Mouse (Mus musculus) megakaryocyte-erythroid progenitor cell, adult 5-6 weeks (primary cell): Measurements from ENCODE around the gene Magix. TPM values are rescaled to one million over a fixed set of nuclear protein-coding genes. Genes with fewer than 3 reads are reported as not detected.

Experiments used
- ATAC-seq: replicated peaks from 2 replicates; pipeline ENCODE4 v1.8.0; 2016; ENCODE audit warnings: mild to moderate bottlenecking, inconsistent platforms; ENCODE audit not compliant: severe bottlenecking, poor library complexity, low FRiP score, low TSS enrichment
- total RNA-seq, 2 experiments: library from RNA; stranded (forward) in 1 of 2; stranded (reverse) in 1 of 2; fragments of 200-1000, 215-1000 nt in 1 of 2; fragments of >200 nt in 1 of 2; fragmentation: Nextera tagmentation in 1 of 2; gene quantifications; 2 replicates each; pipeline ENCODE4 v1.2.3; 2014 to 2017

Gene Magix
- total RNA-seq, 2 experiments from 2014 or later = 0.17 TPM; not detected in 1

- ATAC-seq = peak; percentile 85
Measured at GRCm38 (mm10) chrX:7638401-7639091, 42.5 kb downstream of the Magix start, which contains the start of gene Syp. Gene Syp (plus strand): TSS chrX:7638471.

GRCm38 (mm10) chrX:7635101-7635500 lies 46.0 kb downstream of the Magix start:
- ATAC-seq = no peak

- no peak for ATAC-seq
Measured at GRCm38 (mm10) chrX:7632560-7632959, 48.5 kb downstream of the Magix start.

Other genes starting within 250 kb of the Magix start
- not detected in 2 replicates for gene Foxp3, start 107.6 kb downstream of the Magix start, total RNA-seq (2014; fragmentation: Nextera tagmentation)
- gene Foxp3, start 107.6 kb downstream of the Magix start, total RNA-seq (2017) = 0.11 TPM in 1 of 2 replicates, not detected in the other
- gene Ppp1r3f, start 107.0 kb downstream of the Magix start, total RNA-seq (2014; fragmentation: Nextera tagmentation) = 3.0 TPM in 1 of 2 replicates, not detected in the other
- gene Ppp1r3f, start 107.0 kb downstream of the Magix start, total RNA-seq (2017) = 0.19 and 2.5 TPM in 2 replicates
- gene Ccdc22, start 75.7 kb downstream of the Magix start, total RNA-seq (2014; fragmentation: Nextera tagmentation) = 19.6 and 31.5 TPM in 2 replicates
- 18.2 and 21.6 TPM in 2 replicates for gene Ccdc22, start 75.7 kb downstream of the Magix start, total RNA-seq (2017)
- not detected in 2 replicates for gene Cacna1f, start 74.2 kb downstream of the Magix start, total RNA-seq (2014; fragmentation: Nextera tagmentation)
- not detected in 2 replicates for gene Cacna1f, start 74.2 kb downstream of the Magix start, total RNA-seq (2017)
- gene Syp, start 42.8 kb downstream of the Magix start, total RNA-seq (2014; fragmentation: Nextera tagmentation) = 0.52 TPM in 1 of 2 replicates, not detected in the other
- gene Syp, start 42.8 kb downstream of the Magix start, total RNA-seq (2017) = 0.72 TPM in 1 of 2 replicates, not detected in the other
- gene Prickle3, start 24.0 kb downstream of the Magix start, total RNA-seq (2014; fragmentation: Nextera tagmentation) = 4.7 and 7.8 TPM in 2 replicates
- 0.99 and 1.7 TPM in 2 replicates for gene Prickle3, start 24.0 kb downstream of the Magix start, total RNA-seq (2017)
- 82.2 and 98.3 TPM in 2 replicates for gene Plp2, start 9.9 kb downstream of the Magix start, total RNA-seq (2014; fragmentation: Nextera tagmentation)
- 26.5 and 29.9 TPM in 2 replicates for gene Plp2, start 9.9 kb downstream of the Magix start, total RNA-seq (2017)
- 28.3 and 53.3 TPM in 2 replicates for gene Gpkow, start 15.9 kb upstream of the Magix start, total RNA-seq (2014; fragmentation: Nextera tagmentation)
- 20.6 and 31.1 TPM in 2 replicates for gene Gpkow, start 15.9 kb upstream of the Magix start, total RNA-seq (2017)
- gene Wdr45, start 33.1 kb upstream of the Magix start, total RNA-seq (2014; fragmentation: Nextera tagmentation) = 20.5 and 36.9 TPM in 2 replicates
- gene Wdr45, start 33.1 kb upstream of the Magix start, total RNA-seq (2017) = 20.2 and 23.8 TPM in 2 replicates
- gene Gm45208, start 41.0 kb upstream of the Magix start, total RNA-seq (2014; fragmentation: Nextera tagmentation) = not detected in 2 replicates
- not detected in 2 replicates for gene Gm45208, start 41.0 kb upstream of the Magix start, total RNA-seq (2017)
- gene Praf2, start 47.2 kb upstream of the Magix start, total RNA-seq (2014; fragmentation: Nextera tagmentation) = 4.9 and 8.1 TPM in 2 replicates
- gene Praf2, start 47.2 kb upstream of the Magix start, total RNA-seq (2017) = 1.4 and 6.6 TPM in 2 replicates
- 0.74 and 2.3 TPM in 2 replicates for gene Ccdc120, start 69.7 kb upstream of the Magix start, total RNA-seq (2014; fragmentation: Nextera tagmentation)
- 1.4 and 2.2 TPM in 2 replicates for gene Ccdc120, start 69.7 kb upstream of the Magix start, total RNA-seq (2017)
- gene Tfe3, start 81.3 kb upstream of the Magix start, total RNA-seq (2014; fragmentation: Nextera tagmentation) = 33.5 and 36.5 TPM in 2 replicates
- 10.4 and 15.0 TPM in 2 replicates for gene Tfe3, start 81.3 kb upstream of the Magix start, total RNA-seq (2017)
- 64.4 and 98.4 TPM in 2 replicates for gene Gripap1, start 108.5 kb upstream of the Magix start, total RNA-seq (2014; fragmentation: Nextera tagmentation)
- gene Gripap1, start 108.5 kb upstream of the Magix start, total RNA-seq (2017) = 78.9 and 102 TPM in 2 replicates
- gene Kcnd1, start 141.0 kb upstream of the Magix start, total RNA-seq (2014; fragmentation: Nextera tagmentation) = 0.55 and 2.2 TPM in 2 replicates
- 1.9 and 2.2 TPM in 2 replicates for gene Kcnd1, start 141.0 kb upstream of the Magix start, total RNA-seq (2017)
- 59.5 and 83.5 TPM in 2 replicates for gene Otud5, start 160.1 kb upstream of the Magix start, total RNA-seq (2014; fragmentation: Nextera tagmentation)
- gene Otud5, start 160.1 kb upstream of the Magix start, total RNA-seq (2017) = 50.0 and 64.6 TPM in 2 replicates
- gene Pim2, start 197.0 kb upstream of the Magix start, total RNA-seq (2014; fragmentation: Nextera tagmentation) = 11.4 and 16.2 TPM in 2 replicates
- 2.1 and 2.2 TPM in 2 replicates for gene Pim2, start 197.0 kb upstream of the Magix start, total RNA-seq (2017)
- 13.2 and 19.3 TPM in 2 replicates for gene Slc35a2, start 202.8 kb upstream of the Magix start, total RNA-seq (2014; fragmentation: Nextera tagmentation)
- 9.8 and 16.1 TPM in 2 replicates for gene Slc35a2, start 202.8 kb upstream of the Magix start, total RNA-seq (2017)
- 46.8 and 81.9 TPM in 2 replicates for gene Pqbp1, start 218.0 kb upstream of the Magix start, total RNA-seq (2014; fragmentation: Nextera tagmentation)
- 176 and 188 TPM in 2 replicates for gene Pqbp1, start 218.0 kb upstream of the Magix start, total RNA-seq (2017)
- gene Timm17b, start 218.1 kb upstream of the Magix start, total RNA-seq (2014; fragmentation: Nextera tagmentation) = 71.7 and 112 TPM in 2 replicates
- 61.4 and 61.5 TPM in 2 replicates for gene Timm17b, start 218.1 kb upstream of the Magix start, total RNA-seq (2017)
- not detected in 2 replicates for gene Gm10491, start 226.6 kb upstream of the Magix start, total RNA-seq (2014; fragmentation: Nextera tagmentation)
- gene Gm10491, start 226.6 kb upstream of the Magix start, total RNA-seq (2017) = not detected in 2 replicates
- gene Gm10490, start 228.3 kb upstream of the Magix start, total RNA-seq (2014; fragmentation: Nextera tagmentation) = not detected in 2 replicates
- not detected in 2 replicates for gene Gm10490, start 228.3 kb upstream of the Magix start, total RNA-seq (2017)
- gene Pcsk1n, start 238.6 kb upstream of the Magix start, total RNA-seq (2014; fragmentation: Nextera tagmentation) = not detected in 2 replicates
- not detected in 2 replicates for gene Pcsk1n, start 238.6 kb upstream of the Magix start, total RNA-seq (2017)
- not detected in 2 replicates for gene Eras, start 247.4 kb upstream of the Magix start, total RNA-seq (2014; fragmentation: Nextera tagmentation)
- gene Eras, start 247.4 kb upstream of the Magix start, total RNA-seq (2017) = not detected in 2 replicates